Mouse (Mus musculus): Measurements from ENCODE around the gene Dab1.

DNA sequence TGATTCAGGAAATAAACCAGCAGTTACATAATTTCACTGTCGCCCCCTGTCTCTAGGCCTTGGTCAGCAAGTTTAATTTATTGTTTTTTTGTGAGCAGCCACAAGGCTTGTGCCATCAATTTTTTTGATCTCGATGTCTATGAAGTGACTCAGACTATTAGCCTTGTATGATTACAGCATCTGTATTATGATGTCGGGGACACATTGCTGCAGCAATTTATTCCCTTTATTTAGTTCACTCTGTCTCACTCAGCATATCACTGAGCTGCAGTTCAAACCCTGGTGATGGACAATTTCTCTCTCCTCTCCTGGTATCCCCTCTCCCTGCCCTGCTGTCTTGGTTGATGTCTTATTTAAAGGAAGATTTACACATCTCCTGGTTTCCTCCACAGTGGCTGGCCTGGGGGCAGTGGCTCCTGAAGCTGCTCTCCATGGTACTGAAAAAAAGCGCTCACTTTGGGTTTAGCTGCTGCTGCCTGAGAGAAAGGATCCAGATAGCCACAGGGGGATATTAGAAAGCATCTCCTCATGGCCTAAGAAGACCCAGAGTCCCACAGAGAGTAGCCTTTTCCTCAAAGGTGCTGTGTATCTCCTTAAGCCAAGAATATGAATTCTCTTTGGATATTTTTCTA, 47.3 kb upstream of the Dab1 start:
- no peak for TF ChIP-seq CTCF (IDR thresholded peaks at IDR 0.05)
- no peak for TF ChIP-seq EP300 (IDR thresholded peaks at IDR 0.05)
